Mouse (Mus musculus) G1E (cell line): ENCODE results near the gene Plpp7.

Source experiments
- CTCF ChIP-seq: IDR thresholded peaks from 2 replicates; pipeline ENCODE4 v1.5.1; 2012; ENCODE audit warnings: low read depth, low read length, inconsistent platforms, mixed read lengths
- GATA1 ChIP-seq: IDR thresholded peaks from 2 replicates; pipeline ENCODE4 v1.6.1; 2012; ENCODE audit warnings: borderline replicate concordance, low read length, inconsistent platforms, mixed read lengths
- GATA2 ChIP-seq: IDR thresholded peaks from 2 replicates; pipeline ENCODE4 v1.6.1; 2012; ENCODE audit warnings: low read depth, low read length, inconsistent platforms, borderline replicate concordance

DNA sequence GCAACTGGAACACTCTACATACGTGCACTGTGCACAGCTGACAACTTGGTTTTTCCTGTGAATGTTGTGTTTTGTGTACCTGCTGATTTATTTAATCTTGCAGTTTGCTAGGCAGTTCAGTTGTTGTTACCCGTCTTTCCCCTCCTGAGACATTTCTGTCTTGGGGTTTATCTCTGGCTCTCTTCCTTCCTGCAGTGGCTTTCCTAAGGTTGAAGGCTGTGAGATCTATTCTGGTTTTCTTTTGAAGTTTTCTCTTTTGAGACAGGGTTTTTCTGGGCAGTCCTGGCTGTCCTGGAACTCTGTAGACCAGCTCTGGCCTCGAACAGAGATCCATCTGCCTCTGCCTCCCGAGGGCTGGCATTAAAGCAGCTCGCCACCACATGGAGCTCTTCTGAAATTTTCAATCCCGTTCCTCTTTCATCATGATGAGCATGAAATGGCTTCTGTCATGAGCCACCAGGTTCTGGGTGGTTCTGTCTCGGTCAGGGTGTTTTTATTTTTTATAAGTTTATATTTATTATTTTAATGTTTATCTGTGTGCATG, 59.7 kb downstream of the Plpp7 start:
- no peak for TF ChIP-seq GATA1
- no peak for TF ChIP-seq CTCF
- no peak for TF ChIP-seq GATA2
